Mouse (Mus musculus) brain, embryonic 14.5 days (tissue): ENCODE results near the gene Arsb. TPM values are rescaled to one million over a fixed set of nuclear protein-coding genes. Genes with fewer than 3 reads are reported as not detected.

Source experiments
- DNase-seq: peaks from one replicate; pipeline ENCODE4 v3.0.0-alpha.2; 2011; ENCODE audit warnings: low read depth
- CTCF ChIP-seq: fragments of 200-500 bp; IDR thresholded peaks from 2 replicates; pipeline ENCODE4 v1.5.1; 2012; ENCODE audit warnings: inconsistent platforms, mild to moderate bottlenecking, moderate library complexity, borderline replicate concordance; ENCODE audit not compliant: insufficient read depth, insufficient read length; ENCODE audit errors: extremely low read depth
- POLR2A ChIP-seq: fragments of 200-500 bp; IDR thresholded peaks from 2 replicates; pipeline ENCODE4 v1.6.1; 2012; ENCODE audit warnings: mild to moderate bottlenecking, inconsistent platforms, borderline replicate concordance; ENCODE audit not compliant: poor library complexity, insufficient read depth, insufficient read length, severe bottlenecking; ENCODE audit errors: extremely low read depth
- polyA plus RNA-seq: library from polyadenylated mRNA; depleted of rRNA; stranded (reverse); fragments of >200 nt; gene quantifications from 2 replicates; pipeline ENCODE4 v1.2.3, GENCODE M21; 2012

Arsb gene
- polyA plus RNA-seq, 1 experiment: 18.5 TPM

DNA sequence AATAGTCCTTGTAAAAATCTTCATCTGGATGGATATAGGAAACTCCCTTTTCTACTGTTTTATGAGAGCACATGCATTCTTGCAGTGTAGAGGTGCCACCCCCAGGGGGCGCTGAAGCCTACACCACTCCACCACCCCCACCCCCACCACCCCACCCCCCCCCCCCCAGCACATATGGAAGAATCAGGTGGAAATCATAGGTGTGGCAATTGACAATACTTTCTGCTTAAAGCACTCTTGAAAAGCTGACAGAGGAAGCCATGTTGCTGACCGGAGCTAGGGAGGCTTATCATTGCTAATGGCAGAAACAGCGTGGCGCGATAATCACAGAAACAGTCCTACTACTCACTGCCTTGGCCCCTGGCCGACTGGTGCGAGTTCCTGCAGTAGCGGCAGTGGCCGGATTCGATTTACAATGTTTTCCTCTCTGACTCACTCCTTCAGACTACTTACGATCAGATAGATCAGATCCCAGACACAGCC lies 84.3 kb downstream of the Arsb start:
- no peak for DNase-seq
- TF ChIP-seq POLR2A (no peak), CTCF (peak; percentile 36; the same call in 1 of the 2 replicates)

GRCm38 (mm10) chr13:93861211-93861610 lies 89.8 kb downstream of the Arsb start:
- DNase-seq: no peak
- TF ChIP-seq CTCF (no peak), POLR2A (no peak)

GRCm38 (mm10) chr13:93864066-93864740 lies 92.8 kb downstream of the Arsb start:
- no peak for DNase-seq
- no peak for TF ChIP-seq POLR2A
- TF ChIP-seq CTCF: no peak

GRCm38 (mm10) chr13:93866638-93867037 lies 95.2 kb downstream of the Arsb start:
- TF ChIP-seq POLR2A (no peak), CTCF (no peak)

DNA sequence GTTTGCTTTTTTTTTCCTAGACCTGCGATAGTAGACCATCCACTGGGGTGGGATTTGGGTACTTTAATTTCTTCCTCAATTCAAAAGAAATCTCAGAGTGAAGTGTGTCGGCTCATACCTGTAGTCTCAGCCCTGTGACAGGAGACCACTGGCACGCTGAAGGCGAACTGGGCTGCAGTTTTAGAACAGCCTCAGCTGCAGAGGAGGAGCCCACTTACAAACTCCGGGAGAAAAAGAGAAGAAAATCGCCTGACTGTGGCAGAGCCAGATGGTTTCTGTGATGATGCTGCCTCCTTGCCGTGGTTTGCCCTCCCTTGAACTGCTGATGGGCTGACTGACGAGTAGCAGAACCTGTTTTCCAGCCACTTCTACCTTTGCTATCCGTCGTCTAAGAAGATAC lies 100.3 kb downstream of the Arsb start:
- TF ChIP-seq CTCF (no peak), POLR2A (no peak)
- no peak for DNase-seq

More at GRCm38 (mm10) chr13:93866638-93867037, 95.2 kb downstream of the Arsb start:
- DNase-seq: peak; percentile 22

- no peak for DNase-seq
- TF ChIP-seq CTCF (no peak), POLR2A (no peak)
These were observed 101.2 kb downstream of the Arsb start for GRCm38 (mm10) chr13:93872591-93872990.

- no peak for DNase-seq
- TF ChIP-seq CTCF (no peak), POLR2A (no peak)
These were observed 106.5 kb downstream of the Arsb start for GRCm38 (mm10) chr13:93877924-93878323.

DNA sequence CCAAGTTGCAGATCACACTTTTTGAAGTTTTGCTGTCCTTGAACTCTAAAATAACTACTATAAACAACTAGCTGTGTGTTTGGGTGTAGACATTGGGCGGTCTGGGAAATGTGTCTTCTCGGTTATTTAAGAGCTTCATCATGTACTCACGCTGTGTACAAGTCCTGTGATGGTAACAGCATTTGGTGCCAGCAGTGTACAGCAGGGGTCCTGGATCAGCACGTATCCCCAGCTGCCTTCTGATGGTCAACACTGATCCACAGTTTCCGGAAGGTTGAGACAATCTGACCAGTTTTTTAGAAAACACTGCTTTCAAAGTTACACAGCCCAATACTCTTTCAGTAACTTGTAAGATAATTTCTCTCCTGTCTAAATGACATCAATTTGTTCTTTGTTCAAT lies 108.0 kb downstream of the Arsb start:
- TF ChIP-seq CTCF (no peak), POLR2A (no peak)

GRCm38 (mm10) chr13:93882132-93882531 lies 110.7 kb downstream of the Arsb start:
- TF ChIP-seq CTCF (no peak), POLR2A (no peak)
- no peak for DNase-seq

More for the DNA sequence above, 108.0 kb downstream of the Arsb start:
- DNase-seq: no peak

GRCm38 (mm10) chr13:93886999-93887398 lies 115.6 kb downstream of the Arsb start:
- no peak for DNase-seq
- TF ChIP-seq POLR2A (no peak), CTCF (no peak)

- DNase-seq: no peak
- TF ChIP-seq POLR2A (no peak), CTCF (no peak)
These were observed 116.8 kb downstream of the Arsb start for GRCm38 (mm10) chr13:93888196-93888595.

DNA sequence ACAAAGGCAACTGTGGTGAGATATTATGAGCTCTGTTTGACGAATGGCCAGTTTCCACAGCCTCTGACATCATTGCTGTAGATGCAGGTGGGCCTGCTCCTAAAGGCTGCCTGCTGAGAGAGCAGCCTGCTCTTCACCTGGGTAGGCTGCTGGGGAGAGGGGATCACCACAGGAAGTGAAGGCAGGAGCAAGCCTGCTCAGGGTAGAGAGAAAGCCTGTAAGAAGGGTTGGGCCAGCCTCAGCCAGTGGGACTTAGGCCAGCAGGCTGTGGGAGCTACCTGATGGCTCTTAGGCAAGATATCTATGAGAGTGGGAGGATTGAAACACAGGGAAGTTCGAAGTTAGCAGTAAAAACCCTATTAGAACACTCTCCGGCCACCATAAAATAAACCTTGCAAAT lies 117.5 kb downstream of the Arsb start:
- DNase-seq: no peak
- TF ChIP-seq CTCF: no peak
- no peak for TF ChIP-seq POLR2A

DNA sequence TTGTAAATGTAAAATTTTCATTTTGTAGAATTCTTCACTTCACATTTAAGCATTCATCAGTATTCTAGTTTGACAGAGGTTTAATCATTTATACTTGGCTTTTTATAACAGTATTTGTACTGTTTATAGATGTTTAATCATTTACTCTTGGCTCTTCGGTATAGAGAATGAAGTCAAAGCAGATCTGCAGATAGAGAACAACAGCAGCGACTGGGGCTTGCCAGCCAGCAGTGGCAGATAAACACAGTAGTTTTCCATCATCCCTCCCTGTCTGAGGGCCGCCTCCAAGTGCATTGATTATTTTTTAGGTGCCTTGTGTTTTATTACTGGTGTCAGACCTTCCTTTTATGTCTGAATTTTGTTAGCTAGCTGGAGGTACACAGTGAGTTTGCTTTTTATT lies 118.6 kb downstream of the Arsb start:
- TF ChIP-seq CTCF: no peak
- no peak for TF ChIP-seq POLR2A
- DNase-seq: no peak
